Comparison of ENCODE assay signal across 8 mouse cellular contexts in the genomic region with DNA sequence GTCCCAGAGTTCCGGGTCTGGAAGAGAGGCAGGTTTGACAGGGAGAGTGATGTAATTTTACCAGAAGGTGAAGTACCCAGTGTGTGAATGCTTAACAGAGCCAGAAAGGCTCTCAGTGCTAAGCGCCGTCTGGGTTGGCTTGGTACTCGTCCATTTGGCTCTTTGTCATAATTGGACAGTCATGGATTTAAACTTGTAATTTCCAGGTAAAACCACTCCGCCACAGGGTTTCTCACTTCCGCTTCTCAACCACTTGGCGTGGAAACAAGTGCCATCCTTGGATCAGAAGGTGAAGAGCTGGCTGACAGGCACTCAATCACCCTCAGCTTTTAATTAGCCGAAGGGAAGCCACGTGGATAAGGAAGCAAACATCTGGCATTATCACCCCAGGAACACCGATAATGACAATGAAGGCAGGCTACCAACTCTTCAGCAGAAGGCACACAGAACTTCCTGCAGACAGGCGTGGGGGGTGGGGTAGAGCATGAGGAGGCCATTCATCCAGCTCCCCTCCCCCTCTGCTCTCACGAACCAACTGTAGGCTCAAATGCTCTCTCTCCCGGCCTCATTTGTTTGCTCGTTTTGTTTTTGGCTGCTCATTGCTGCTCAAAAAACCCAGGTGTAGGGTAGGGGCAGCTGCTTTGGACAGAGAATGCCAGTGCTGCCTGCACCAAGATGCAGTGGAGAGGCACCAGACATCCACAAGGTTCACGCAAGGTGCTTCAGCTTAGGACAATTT.
DNase-seq lines count a peak whose midpoint lies in the region; ATAC-seq and TF ChIP-seq lines count a peak whose summit lies in the region.

No protein-coding gene starts in this region.

- no peak for DNase-seq in frontal cortex, postnatal 36 days (ENCODE audit: low spot score in 2 of 2)
- DNase-seq in T-cell, adult 2 months (ENCODE audit: low spot score): peak; percentile 4
- DNase-seq in fat pad, adult 2 months (ENCODE audit: extremely low read depth, low read depth, low spot score): peak; percentile 94
- DNase-seq in kidney, postnatal 10 days: peak; percentile 49
- peak; percentile 52 for DNase-seq in midbrain, embryonic 10.5 days (ENCODE audit: low spot score)
- DNase-seq in thymus, postnatal 4 days: peak; percentile 78
- no peak for DNase-seq in left cerebral cortex, adult 2 months (ENCODE audit: extremely low spot score in 1 of 2, low spot score in 2 of 2)

- no peaks in the 10 kb centered on the region for H3K9me3 ChIP-seq in midbrain, embryonic 10.5 days (replicated peaks)

- H3K4me1 ChIP-seq in midbrain, embryonic 10.5 days: peaks cover 61% of the 10 kb centered on the region

- 0 out of 2 replicates have a peak, but pooled peaks have one; percentile 41 for ATAC-seq in frontal cortex, adult (ENCODE audit: low TSS enrichment)

- H3K4me3 ChIP-seq in midbrain, embryonic 10.5 days: peak overlapping the region; percentile 41
- no peak overlapping the region for H3K4me3 ChIP-seq in left cerebral cortex, adult 2 months

- H3K36me3 ChIP-seq in midbrain, embryonic 10.5 days: no peaks in the 10 kb centered on the region

- no peaks in the 10 kb centered on the region for H3K27me3 ChIP-seq in midbrain, embryonic 10.5 days (ENCODE audit: low read depth, poor library complexity, severe bottlenecking)

- H3K27ac ChIP-seq in midbrain, embryonic 10.5 days (replicated peaks): peak overlapping the region; percentile 86
- H3K27ac ChIP-seq in left cerebral cortex, adult 2 months: no peak overlapping the region

- intact Hi-C loops in left cerebral cortex, adult 2 months (cut with DNase I): no loop called here

- no peak for TF ChIP-seq CTCF in left cerebral cortex, adult 2 months (IDR thresholded peaks at IDR 0.05)

- 26% methylated on average over 15 of the region's 15 CpGs for WGBS in midbrain, embryonic 10.5 days

Comparison
In these comparisons a context has a peak if more than half of its experiments do, and no peak if none do; other contexts are left out.
1. DNase-seq: peak in T-cell, adult 2 months (single experiment), fat pad, adult 2 months (single experiment), kidney, postnatal 10 days (single experiment), midbrain, embryonic 10.5 days (single experiment) and thymus, postnatal 4 days (single experiment); none in frontal cortex, postnatal 36 days (0 of 2) and left cerebral cortex, adult 2 months (0 of 2).